Mouse (Mus musculus) midbrain, embryonic 14.5 days (tissue): ENCODE data around the gene Acadvl. TPM values are rescaled to one million over a fixed set of nuclear protein-coding genes. Genes with fewer than 3 reads are reported as not detected.

Source experiments
- ATAC-seq: fragments of 200-750 bp; cut with Nextera tagmentation; 2 replicates; pipeline ENCODE4 v1.8.0; 2017; ENCODE audit warnings: moderate number of reproducible peaks, moderate library complexity; ENCODE audit not compliant: low FRiP score, low TSS enrichment
- DNase-seq: peaks from one replicate; pipeline ENCODE4 v3.0.0-alpha.2; 2015
- H3K27ac ChIP-seq: fragments of 300-500 bp; sonication (generic); replicated peaks from 2 replicates; pipeline ENCODE4 v1.5.1; 2014; ENCODE audit warnings: mild to moderate bottlenecking, low read depth, low read length, moderate library complexity
- H3K27me3 ChIP-seq: fragments of 300-500 bp; sonication (generic); 2 replicates; pipeline ENCODE4 v1.6.1; 2014; ENCODE audit warnings: low read length, control low read depth, mixed read lengths; ENCODE audit not compliant: control insufficient read depth, insufficient read depth
- H3K36me3 ChIP-seq: fragments of 300-500 bp; sonication (generic); 2 replicates; pipeline ENCODE4 v1.6.1; 2014; ENCODE audit warnings: low read length, control low read depth; ENCODE audit not compliant: control insufficient read depth, insufficient read depth
- H3K4me1 ChIP-seq: fragments of 300-500 bp; sonication (generic); 2 replicates; pipeline ENCODE4 v1.6.1; 2014; ENCODE audit warnings: mild to moderate bottlenecking, antibody characterized with exemption, low read length, control low read depth; ENCODE audit not compliant: control insufficient read depth, insufficient read depth
- H3K4me2 ChIP-seq: fragments of 300-500 bp; sonication (generic); 2 replicates; pipeline ENCODE4 v1.6.1; 2014; ENCODE audit warnings: mild to moderate bottlenecking, low read length, moderate library complexity
- H3K4me3 ChIP-seq: fragments of 300-500 bp; sonication (generic); replicated peaks from 2 replicates; pipeline ENCODE4 v1.5.1; 2014; ENCODE audit warnings: low read depth, low read length
- H3K9ac ChIP-seq: fragments of 300-500 bp; sonication (generic); replicated peaks from 2 replicates; pipeline ENCODE4 v1.6.1; 2014; ENCODE audit warnings: mild to moderate bottlenecking, low read length, moderate library complexity
- H3K9me3 ChIP-seq: fragments of 300-500 bp; sonication (generic); 2 replicates; pipeline ENCODE4 v1.6.1; 2016; ENCODE audit warnings: low read length, control low read depth, mixed read lengths; ENCODE audit not compliant: control insufficient read depth
- WGBS: fragments of 180-500 bp; shearing (Covaris S2); extraction: QIAGEN DNeasy Blood & Tissue Kit; methylation state at CpG from one replicate; pipeline ENCODE4 v1.1.7; 2014; 5-methylcytosine and 5-hydroxymethylcytosine counted together
- polyA plus RNA-seq: library from polyadenylated mRNA; unstranded; fragments of >200 nt; fragmentation: Nextera tagmentation; extraction: Ambion mirVana; gene quantifications from 2 replicates; pipeline ENCODE4 v1.2.1, GENCODE M21; 2014

Acadvl gene
- polyA plus RNA-seq, 1 experiment from 2014 or later, result 49.6 TPM

DNA sequence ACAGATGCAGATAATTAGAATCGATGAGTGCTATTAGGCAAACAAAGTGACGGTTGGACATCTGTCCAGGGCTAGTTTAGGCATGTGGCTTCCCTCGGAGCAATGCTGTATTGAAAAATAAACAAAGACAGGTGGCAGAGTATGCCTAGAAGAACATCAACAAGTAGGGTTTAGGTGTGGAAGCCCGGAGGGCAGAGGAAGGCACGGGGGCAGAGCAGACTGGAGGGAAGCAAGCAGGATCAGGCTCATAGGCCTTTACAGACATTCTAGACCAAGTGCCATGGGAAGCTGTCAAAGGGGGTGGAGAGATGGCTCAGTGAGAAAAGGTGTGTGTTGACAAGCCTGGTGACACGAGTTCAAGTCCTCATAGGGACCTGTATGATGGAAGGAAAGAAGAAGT, 34.2 kb upstream of the Acadvl start:
- Histone ChIP-seq H3K4me3 (no peak overlapping the region), H3K4me1 (no peaks in the 10 kb centered on the region), H3K9me3 (no peaks in the 10 kb centered on the region), H3K36me3 (peaks cover 14% of the 10 kb centered on the region), H3K4me2 (no peak overlapping the region), H3K27ac (no peak overlapping the region), H3K9ac (no peak overlapping the region), H3K27me3 (no peaks in the 10 kb centered on the region)
- DNase-seq (no peak), ATAC-seq (no peak)
- 74% methylated on average over 6 of the region's 6 CpGs for WGBS

DNA sequence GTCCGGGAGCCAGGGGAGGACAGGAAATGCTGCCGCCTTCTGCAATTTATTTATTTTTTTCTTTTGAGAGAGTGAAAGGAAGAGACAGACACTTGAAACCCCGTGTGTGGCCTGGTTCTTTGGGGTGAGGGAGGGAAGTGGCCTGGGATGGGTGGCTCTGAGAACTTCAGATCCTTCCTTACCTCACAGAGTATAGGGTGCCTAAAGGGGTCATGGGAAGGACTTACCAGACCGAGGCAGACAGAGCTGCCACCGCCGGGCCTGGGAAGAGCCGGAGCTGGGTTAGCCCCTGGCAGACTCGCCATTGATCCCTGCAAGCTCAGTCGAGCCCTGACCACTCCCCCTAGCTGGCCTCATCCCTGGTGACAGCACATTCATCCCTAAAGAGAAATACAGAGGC, 30.2 kb upstream of the Acadvl start:
- DNase-seq (no peak), ATAC-seq (no peak)
- Histone ChIP-seq H3K4me1 (no peaks in the 10 kb centered on the region), H3K9ac (no peak overlapping the region), H3K27me3 (no peaks in the 10 kb centered on the region), H3K27ac (peak overlapping the region; percentile 26; the same call in 1 of the 2 replicates), H3K4me2 (no peak overlapping the region), H3K4me3 (no peak overlapping the region), H3K9me3 (no peaks in the 10 kb centered on the region), H3K36me3 (peaks cover 52% of the 10 kb centered on the region)
- WGBS, result 34% methylated on average over 9 of the region's 9 CpGs

DNA sequence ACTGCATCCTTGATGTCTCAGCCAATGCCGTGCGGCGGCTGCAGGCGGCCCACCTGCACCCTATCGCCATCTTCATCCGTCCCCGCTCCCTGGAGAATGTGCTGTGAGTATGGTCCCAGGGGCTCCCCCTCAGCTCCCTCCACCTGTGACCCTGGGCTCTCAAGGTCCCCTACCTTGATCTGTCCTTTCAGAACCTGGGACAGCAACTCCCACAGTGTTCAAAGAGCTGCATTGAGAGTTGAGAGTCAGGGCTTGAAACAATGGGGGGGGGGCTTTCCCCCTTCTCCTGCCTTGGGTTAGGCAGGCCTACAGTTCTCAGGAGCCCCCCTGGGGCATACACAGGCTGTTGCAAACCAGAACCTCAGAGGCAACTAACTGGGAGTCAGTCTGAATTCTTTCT, 28.5 kb upstream of the Acadvl start:
- no peak overlapping the region; the same call in 1 of the 2 replicates for H3K27ac ChIP-seq
- no peaks in the 10 kb centered on the region for H3K9me3 ChIP-seq
- no peak overlapping the region for H3K9ac ChIP-seq
- no peak for DNase-seq
- WGBS, result 83% methylated on average over 7 of the region's 7 CpGs
- no peak for ATAC-seq
- H3K4me1 ChIP-seq, result no peaks in the 10 kb centered on the region
- no peak overlapping the region for H3K4me2 ChIP-seq
- peaks cover 67% of the 10 kb centered on the region for H3K36me3 ChIP-seq
- H3K4me3 ChIP-seq, result no peak overlapping the region
- H3K27me3 ChIP-seq, result no peaks in the 10 kb centered on the region

DNA sequence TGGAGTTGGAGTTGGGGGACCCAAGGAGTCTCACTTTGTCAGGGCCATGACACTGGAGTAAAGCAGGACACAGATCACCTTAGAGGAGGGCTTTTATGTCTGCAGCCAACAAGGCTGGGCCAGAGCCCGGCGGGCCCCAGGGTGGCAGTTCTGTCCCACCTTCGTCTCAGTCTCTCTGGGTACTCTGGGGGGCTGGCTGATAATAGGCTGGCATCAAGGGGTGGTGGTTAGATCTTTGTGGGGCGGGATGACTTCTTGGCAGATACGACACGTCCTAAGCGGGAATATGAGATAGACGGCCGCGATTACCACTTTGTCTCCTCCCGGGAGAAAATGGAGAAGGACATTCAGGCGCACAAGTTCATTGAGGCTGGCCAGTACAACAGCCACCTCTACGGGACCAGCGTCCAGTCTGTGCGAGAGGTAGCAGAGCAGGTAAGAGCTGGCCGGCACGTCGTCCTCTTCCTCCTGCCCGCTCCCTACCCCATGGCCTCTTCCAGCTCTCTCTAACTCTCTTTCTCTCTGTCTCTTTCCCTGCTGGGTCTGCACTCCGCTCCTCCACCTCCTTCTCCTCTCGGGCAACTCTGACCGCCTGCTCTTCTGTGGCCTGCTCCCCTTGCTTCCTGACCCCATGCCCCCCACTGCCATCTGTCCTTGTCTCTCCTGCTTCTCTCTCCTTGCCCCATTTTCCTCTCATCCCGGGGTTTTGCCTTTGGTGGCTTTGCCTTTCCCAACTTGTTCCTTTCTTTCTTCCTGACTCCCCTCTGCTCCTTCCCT, 27.3 kb upstream of the Acadvl start:
- DNase-seq, result no peak
- ATAC-seq, result no peak
- Histone ChIP-seq H3K27me3 (no peaks in the 10 kb centered on the region), H3K4me3 (no peak overlapping the region), H3K9me3 (no peaks in the 10 kb centered on the region), H3K36me3 (peaks cover 75% of the 10 kb centered on the region), H3K9ac (no peak overlapping the region), H3K4me2 (no peak overlapping the region), H3K27ac (no peak overlapping the region), H3K4me1 (no peaks in the 10 kb centered on the region)
- 93% methylated on average over 23 of the region's 23 CpGs for WGBS

DNA sequence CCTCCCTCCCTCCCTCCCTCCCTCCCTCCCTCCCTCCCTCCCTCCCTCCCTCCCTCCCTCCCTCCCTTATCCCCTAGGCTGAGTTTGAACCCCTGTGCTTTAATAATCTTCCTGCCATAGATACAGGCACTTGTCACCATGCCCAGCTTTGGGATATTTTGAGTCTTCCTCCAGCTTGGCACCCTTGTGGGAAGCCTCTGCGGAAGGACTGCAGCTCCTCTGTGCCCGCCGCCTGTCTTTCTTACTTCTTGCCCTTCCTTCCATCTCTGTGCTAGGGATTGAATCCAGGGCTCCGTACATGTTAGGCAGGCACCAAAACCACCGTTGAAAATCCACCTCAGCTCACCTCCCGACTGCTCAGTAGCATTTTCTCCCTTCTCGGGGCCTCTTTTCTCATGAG, 25.0 kb upstream of the Acadvl start:
- H3K4me1 ChIP-seq, result no peaks in the 10 kb centered on the region
- no peak overlapping the region for H3K4me3 ChIP-seq
- no peaks in the 10 kb centered on the region for H3K27me3 ChIP-seq
- no peaks in the 10 kb centered on the region for H3K9me3 ChIP-seq
- H3K4me2 ChIP-seq, result no peak overlapping the region
- H3K36me3 ChIP-seq, result peaks cover 76% of the 10 kb centered on the region
- DNase-seq (no peak), ATAC-seq (no peak)
- no peak overlapping the region for H3K27ac ChIP-seq
- WGBS, result 91% methylated on average over 7 of the region's 7 CpGs
- no peak overlapping the region for H3K9ac ChIP-seq

DNA sequence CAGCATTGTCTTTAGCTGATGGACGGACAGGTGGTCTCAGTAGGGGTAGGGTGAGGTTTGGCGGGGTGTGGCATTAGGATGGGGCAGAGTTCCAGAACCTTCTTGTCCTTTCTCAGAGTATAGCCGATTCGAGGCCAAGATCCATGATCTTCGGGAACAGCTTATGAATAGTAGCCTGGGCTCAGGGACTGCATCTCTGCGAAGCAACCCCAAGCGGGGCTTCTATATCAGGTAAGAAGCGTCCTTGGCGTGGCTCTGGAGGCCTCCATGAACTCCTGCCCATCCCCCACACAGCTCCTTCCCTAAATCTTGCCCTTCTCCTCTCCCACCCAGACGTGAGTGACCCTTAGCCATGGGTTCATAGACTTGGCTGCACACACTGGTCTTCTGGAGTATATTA, 24.4 kb upstream of the Acadvl start:
- H3K36me3 ChIP-seq, result peaks cover 76% of the 10 kb centered on the region
- 94% methylated on average over 10 of the region's 10 CpGs for WGBS

DNA sequence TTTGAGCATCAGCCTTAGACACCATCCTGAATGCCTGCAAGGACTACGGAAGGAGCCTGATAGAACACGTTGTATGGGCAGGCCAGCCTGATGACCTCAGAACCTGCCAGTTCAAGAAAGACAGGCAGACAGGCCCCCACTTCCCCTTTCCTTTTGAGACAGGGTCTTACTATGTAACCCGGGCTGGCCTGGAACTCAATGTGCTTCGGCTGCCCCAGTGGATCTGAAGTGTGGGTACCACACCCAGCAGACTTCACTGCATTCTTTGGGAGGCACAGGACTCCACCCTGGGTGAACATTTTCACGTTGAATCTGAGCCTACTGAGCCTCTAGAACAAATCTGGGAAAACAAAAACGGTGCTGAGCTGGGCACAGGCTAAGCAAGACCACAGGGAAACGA, 23.0 kb upstream of the Acadvl start:
- H3K36me3 ChIP-seq, result peaks cover 74% of the 10 kb centered on the region

More for the DNA sequence above, 24.4 kb upstream of the Acadvl start:
- Histone ChIP-seq H3K27me3 (no peaks in the 10 kb centered on the region), H3K4me3 (no peak overlapping the region), H3K27ac (no peak overlapping the region), H3K4me2 (no peak overlapping the region), H3K9ac (no peak overlapping the region), H3K4me1 (no peaks in the 10 kb centered on the region), H3K9me3 (no peaks in the 10 kb centered on the region)
- ATAC-seq, result no peak
- no peak for DNase-seq

DNA sequence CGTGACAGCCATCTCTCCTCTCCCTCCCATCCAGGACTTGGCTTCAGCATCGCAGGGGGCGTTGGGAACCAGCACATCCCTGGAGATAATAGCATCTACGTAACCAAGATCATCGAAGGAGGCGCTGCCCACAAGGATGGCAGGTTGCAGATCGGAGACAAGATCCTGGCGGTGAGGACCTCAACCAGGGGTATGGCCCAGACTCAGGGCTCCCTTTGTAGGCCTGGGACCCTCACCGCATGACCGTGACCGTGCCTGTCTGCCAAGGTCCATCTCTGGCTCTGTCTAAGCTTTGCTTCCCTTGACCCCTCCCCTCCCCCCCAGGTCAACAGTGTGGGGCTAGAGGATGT, 16.1 kb upstream of the Acadvl start:
- Histone ChIP-seq H3K4me1 (peaks cover 37% of the 10 kb centered on the region), H3K36me3 (peaks cover 50% of the 10 kb centered on the region), H3K9me3 (no peaks in the 10 kb centered on the region), H3K27me3 (no peaks in the 10 kb centered on the region), H3K9ac (no peak overlapping the region), H3K27ac (0 out of 2 replicates have a peak overlapping the region, but pooled peaks have one; percentile 96), H3K4me2 (no peak overlapping the region; the same call in 1 of the 2 replicates), H3K4me3 (no peak overlapping the region)
- DNase-seq (no peak), ATAC-seq (no peak)
- WGBS, result 95% methylated on average over 11 of the region's 11 CpGs

More for the DNA sequence above, 23.0 kb upstream of the Acadvl start:
- Histone ChIP-seq H3K4me2 (no peak overlapping the region), H3K4me1 (no peaks in the 10 kb centered on the region), H3K27ac (no peak overlapping the region), H3K9me3 (no peaks in the 10 kb centered on the region), H3K4me3 (no peak overlapping the region), H3K27me3 (no peaks in the 10 kb centered on the region), H3K9ac (no peak overlapping the region)
- WGBS, result 84% methylated on average over 7 of the region's 7 CpGs
- no peak for ATAC-seq
- no peak for DNase-seq

DNA sequence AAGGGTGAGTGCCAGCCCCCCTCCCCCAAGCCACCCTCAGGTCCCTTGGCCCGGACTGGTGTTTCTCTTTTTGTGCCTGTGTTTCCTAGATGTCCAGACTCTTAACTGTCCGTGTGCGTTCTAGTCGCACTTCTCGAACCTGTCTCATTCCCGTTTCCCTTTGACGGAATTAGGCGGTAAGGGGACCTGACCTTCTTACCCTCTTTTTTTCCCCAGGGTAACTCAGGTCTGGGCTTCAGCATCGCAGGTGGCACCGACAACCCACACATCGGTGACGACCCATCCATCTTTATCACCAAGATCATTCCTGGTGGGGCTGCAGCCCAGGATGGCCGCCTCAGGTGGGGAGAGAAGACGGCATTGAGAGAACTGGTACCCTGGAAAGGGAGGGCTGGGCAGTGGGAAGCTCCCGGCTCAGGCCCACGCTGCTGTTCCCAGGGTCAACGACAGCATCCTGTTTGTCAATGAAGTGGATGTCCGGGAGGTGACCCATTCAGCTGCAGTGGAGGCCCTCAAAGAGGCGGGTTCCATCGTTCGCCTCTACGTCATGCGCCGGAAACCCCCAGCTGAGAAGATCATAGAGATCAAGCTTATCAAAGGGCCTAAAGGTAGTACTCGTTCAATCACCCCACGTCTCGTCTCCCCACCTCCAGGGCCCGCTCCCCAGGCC, 15.6 kb upstream of the Acadvl start:
- H3K36me3 ChIP-seq, result peaks cover 46% of the 10 kb centered on the region

More for the DNA sequence above, 15.6 kb upstream of the Acadvl start:
- DNase-seq (no peak), ATAC-seq (no peak)
- H3K4me1 ChIP-seq, result peaks cover 42% of the 10 kb centered on the region
- no peaks in the 10 kb centered on the region for H3K27me3 ChIP-seq
- 90% methylated on average over 28 of the region's 28 CpGs for WGBS
- peak overlapping the region; percentile 72 for H3K4me2 ChIP-seq
- H3K9ac ChIP-seq, result peak overlapping the region; percentile 44; the same call in 1 of the 2 replicates
- peak overlapping the region; percentile 36 for H3K4me3 ChIP-seq
- H3K27ac ChIP-seq, result peak overlapping the region; percentile 96
- H3K9me3 ChIP-seq, result no peaks in the 10 kb centered on the region
